Mouse (Mus musculus): ENCODE measurements around the gene Nes.

DNA sequence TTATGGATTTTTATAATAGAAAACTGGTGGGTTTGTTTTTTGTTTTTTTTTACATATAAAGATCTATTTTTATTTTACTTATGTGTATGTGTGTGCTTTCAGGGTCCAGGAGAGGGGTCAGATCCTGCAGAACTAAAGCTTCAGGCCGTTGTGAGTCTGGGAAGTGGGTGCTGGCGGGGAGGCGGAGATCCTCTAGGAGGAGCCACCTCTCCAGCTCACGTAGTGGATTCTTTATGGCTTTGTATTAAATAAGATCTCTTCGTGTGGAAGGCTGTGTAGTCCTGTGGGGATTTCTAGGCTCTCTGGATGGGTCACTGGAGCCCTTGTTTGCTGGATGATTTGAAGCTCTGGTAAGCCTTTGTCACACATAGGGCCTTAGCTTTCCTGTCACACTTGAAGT is 30.3 kb upstream of the Nes start:
- TF ChIP-seq CTCF (IDR thresholded peaks at IDR 0.05; ENCODE audit: low read depth, low read length) (no peak), POLR2A (IDR thresholded peaks at IDR 0.05; ENCODE audit: borderline replicate concordance, low read depth, low read length) (no peak)

All from bone marrow macrophage, adult 2 months (primary cell).